In genomic region chr13:59917185-59917584, GRCm38 (mm10) we compare ENCODE assay signal across 26 mouse cellular contexts.
DNase-seq lines count a peak whose midpoint lies in the region; ATAC-seq lines count a peak whose summit lies in the region.
"Had no signal": no experiment of that assay in that cellular context is flagged by ENCODE, and none has a peak within 500 bp of the region (broad histone marks: within the 10 kb centered on the region; RNA-seq: fewer than 3 reads in every experiment).

No protein-coding gene starts in this region.

- DNase-seq in hindbrain, embryonic 10.5 days (ENCODE audit: low spot score) = no peak
- DNase-seq in kidney, adult 9 months = no peak
- no peak for DNase-seq in gastrocnemius, adult 18-20 months (ENCODE audit: low spot score)
- DNase-seq: B cell, adult 2 months; cerebellum, adult 11 months; cerebellum, adult 2 months; cerebellum, adult 9-11 months; cerebellum, postnatal 25 days; gastrocnemius, adult 2 months; gastrocnemius, postnatal 14 days; heart, adult 11 months had no signal

- no peaks in the 10 kb centered on the region for H3K9me3 ChIP-seq in hindbrain, embryonic 10.5 days
- H3K9me3 ChIP-seq in hindbrain, embryonic 12.5 days (replicated peaks) = no peaks in the 10 kb centered on the region
- H3K9me3 ChIP-seq in kidney, embryonic 16.5 days (ENCODE audit: low read length) = no peaks in the 10 kb centered on the region
- H3K9me3 ChIP-seq in embryonic facial prominence, embryonic 12.5 days = no peaks in the 10 kb centered on the region
- no peaks in the 10 kb centered on the region for H3K9me3 ChIP-seq in limb, embryonic 15.5 days
- H3K9me3 ChIP-seq in neural tube, embryonic 15.5 days (replicated peaks) = no peaks in the 10 kb centered on the region
- H3K9me3 ChIP-seq: embryonic facial prominence, embryonic 15.5 days; forebrain, embryonic 12.5 days had no signal

- no peak for ATAC-seq in hindbrain, embryonic 12.5 days (ENCODE audit: low FRiP score)
- ATAC-seq in kidney, embryonic 16.5 days (ENCODE audit: low FRiP score, low TSS enrichment) = no peak
- ATAC-seq in embryonic facial prominence, embryonic 12.5 days (ENCODE audit: insufficient number of reproducible peaks, insufficient read depth, low FRiP score, low TSS enrichment) = no peak
- no peak for ATAC-seq in limb, embryonic 15.5 days (ENCODE audit: insufficient number of reproducible peaks, low FRiP score, low TSS enrichment, low read depth)
- no peak for ATAC-seq in neural tube, embryonic 15.5 days (ENCODE audit: low FRiP score)
- ATAC-seq: forebrain, embryonic 16.5 days; hindbrain, postnatal 0 days; inflammation-experienced regulatory T-cells, adult 6 months; Patski had no signal

- H3K27me3 ChIP-seq in hindbrain, embryonic 10.5 days (ENCODE audit: insufficient read depth, poor library complexity, severe bottlenecking) = no peaks in the 10 kb centered on the region
- no peaks in the 10 kb centered on the region for H3K27me3 ChIP-seq in hindbrain, embryonic 12.5 days
- no peaks in the 10 kb centered on the region for H3K27me3 ChIP-seq in kidney, embryonic 16.5 days (ENCODE audit: insufficient read depth, low read length)
- H3K27me3 ChIP-seq in embryonic facial prominence, embryonic 12.5 days = no peaks in the 10 kb centered on the region
- H3K27me3 ChIP-seq in limb, embryonic 15.5 days = no peaks in the 10 kb centered on the region
- H3K27me3 ChIP-seq in neural tube, embryonic 15.5 days (replicated peaks) = no peaks in the 10 kb centered on the region
- H3K27me3 ChIP-seq: CH12.LX; embryonic facial prominence, embryonic 15.5 days; forebrain, embryonic 12.5 days; Patski had no signal

- H3K27ac ChIP-seq in hindbrain, embryonic 10.5 days = peak overlapping the region; percentile 29; the same call in 1 of the 2 replicates
- no peak overlapping the region for H3K27ac ChIP-seq in hindbrain, embryonic 12.5 days
- H3K27ac ChIP-seq in kidney, embryonic 16.5 days (ENCODE audit: low read length) = peak overlapping the region; percentile 55
- H3K27ac ChIP-seq in embryonic facial prominence, embryonic 12.5 days = peak overlapping the region; percentile 60; the same call in 1 of the 2 replicates
- peak overlapping the region; percentile 57; the same call in 1 of the 2 replicates for H3K27ac ChIP-seq in limb, embryonic 15.5 days
- H3K27ac ChIP-seq in neural tube, embryonic 15.5 days (replicated peaks) = no peak overlapping the region
- H3K27ac ChIP-seq: forebrain, embryonic 12.5 days; gastrocnemius, adult 2 months; hindbrain, embryonic 14.5 days; hindbrain, postnatal 0 days had no signal

- H3K4me2 ChIP-seq in hindbrain, embryonic 12.5 days (replicated peaks) = no peak overlapping the region
- H3K4me2 ChIP-seq in kidney, embryonic 16.5 days (replicated peaks; ENCODE audit: low read depth, low read length) = no peak overlapping the region
- H3K4me2 ChIP-seq in embryonic facial prominence, embryonic 12.5 days (replicated peaks) = no peak overlapping the region
- H3K4me2 ChIP-seq in limb, embryonic 15.5 days = no peak overlapping the region
- H3K4me2 ChIP-seq in neural tube, embryonic 15.5 days = no peak overlapping the region
- H3K4me2 ChIP-seq: embryonic facial prominence, embryonic 15.5 days; forebrain, embryonic 12.5 days; heart, embryonic 11.5 days; hindbrain, embryonic 14.5 days had no signal

- no peak overlapping the region for H3K4me3 ChIP-seq in hindbrain, embryonic 10.5 days
- no peak overlapping the region for H3K4me3 ChIP-seq in hindbrain, embryonic 12.5 days
- H3K4me3 ChIP-seq in kidney, embryonic 16.5 days (ENCODE audit: low read length) = no peak overlapping the region
- no peak overlapping the region for H3K4me3 ChIP-seq in embryonic facial prominence, embryonic 12.5 days
- H3K4me3 ChIP-seq in limb, embryonic 15.5 days = no peak overlapping the region
- no peak overlapping the region for H3K4me3 ChIP-seq in neural tube, embryonic 15.5 days (replicated peaks)
- H3K4me3 ChIP-seq: embryonic facial prominence, embryonic 15.5 days; forebrain, embryonic 12.5 days; gastrocnemius, adult 2 months had no signal

- peaks cover 16% of the 10 kb centered on the region; the same call in 1 of the 2 replicates for H3K4me1 ChIP-seq in hindbrain, embryonic 10.5 days (replicated peaks)
- H3K4me1 ChIP-seq in hindbrain, embryonic 12.5 days = peaks cover 10% of the 10 kb centered on the region; the same call in 1 of the 2 replicates
- peaks cover 7% of the 10 kb centered on the region; the same call in 1 of the 2 replicates for H3K4me1 ChIP-seq in kidney, embryonic 16.5 days (ENCODE audit: insufficient read depth, low read length)
- no peaks in the 10 kb centered on the region for H3K4me1 ChIP-seq in embryonic facial prominence, embryonic 12.5 days
- no peaks in the 10 kb centered on the region; the same call in 1 of the 2 replicates for H3K4me1 ChIP-seq in limb, embryonic 15.5 days
- peaks cover 6% of the 10 kb centered on the region; the same call in 1 of the 2 replicates for H3K4me1 ChIP-seq in neural tube, embryonic 15.5 days
- H3K4me1 ChIP-seq: embryonic facial prominence, embryonic 15.5 days; forebrain, embryonic 12.5 days had no signal

- WGBS in hindbrain, embryonic 10.5 days = 89% methylated on average over 5 of the region's 5 CpGs
- 80% methylated on average over 5 of the region's 5 CpGs for WGBS in hindbrain, embryonic 12.5 days
- 60% methylated on average over 5 of the region's 5 CpGs for WGBS in kidney, embryonic 16.5 days
- 86% methylated on average over 5 of the region's 5 CpGs for WGBS in embryonic facial prominence, embryonic 12.5 days
- WGBS in limb, embryonic 15.5 days = 73% methylated on average over 5 of the region's 5 CpGs
- WGBS in neural tube, embryonic 15.5 days = 69% methylated on average over 5 of the region's 5 CpGs

- no peak overlapping the region for H3K9ac ChIP-seq in hindbrain, embryonic 12.5 days
- H3K9ac ChIP-seq in kidney, embryonic 16.5 days (replicated peaks; ENCODE audit: low read length) = no peak overlapping the region; the same call in 1 of the 2 replicates
- no peak overlapping the region for H3K9ac ChIP-seq in embryonic facial prominence, embryonic 12.5 days
- no peak overlapping the region for H3K9ac ChIP-seq in limb, embryonic 15.5 days
- no peak overlapping the region for H3K9ac ChIP-seq in neural tube, embryonic 15.5 days (replicated peaks)
- H3K9ac ChIP-seq: embryonic facial prominence, embryonic 15.5 days; forebrain, embryonic 12.5 days; hindbrain, embryonic 14.5 days had no signal

- no peaks in the 10 kb centered on the region for H3K36me3 ChIP-seq in hindbrain, embryonic 10.5 days
- H3K36me3 ChIP-seq in hindbrain, embryonic 12.5 days = no peaks in the 10 kb centered on the region
- H3K36me3 ChIP-seq in kidney, embryonic 16.5 days (ENCODE audit: insufficient read depth, low read length) = no peaks in the 10 kb centered on the region
- H3K36me3 ChIP-seq in embryonic facial prominence, embryonic 12.5 days = no peaks in the 10 kb centered on the region
- no peaks in the 10 kb centered on the region for H3K36me3 ChIP-seq in limb, embryonic 15.5 days
- H3K36me3 ChIP-seq in neural tube, embryonic 15.5 days = no peaks in the 10 kb centered on the region
- H3K36me3 ChIP-seq: embryonic facial prominence, embryonic 15.5 days; forebrain, embryonic 12.5 days; G1E had no signal

Comparison
In these comparisons a context has a peak if more than half of its experiments do, and no peak if none do; other contexts are left out.
1. H3K27ac ChIP-seq: peak in hindbrain, embryonic 10.5 days (single experiment), kidney, embryonic 16.5 days (single experiment), embryonic facial prominence, embryonic 12.5 days (single experiment) and limb, embryonic 15.5 days (single experiment); none in hindbrain, embryonic 12.5 days (single experiment) and neural tube, embryonic 15.5 days (single experiment).